Mouse (Mus musculus): ENCODE measurements around the gene Kdm3a. TPM values are rescaled to one million over a fixed set of nuclear protein-coding genes. Genes with fewer than 3 reads are reported as not detected.

The Kdm3a gene
- polyA plus RNA-seq (2011; ENCODE audit: insufficient read length, low read depth, missing spikeins): 40.1 and 44.1 TPM in 2 replicates

- H3K4me3 ChIP-seq (ENCODE audit: insufficient read depth, low read length): peak within 1 kb of the TSS; percentile 67
- no peaks in the 10 kb centered on the region; the same call in 1 of the 2 replicates for H3K4me1 ChIP-seq (ENCODE audit: control insufficient read depth, insufficient read depth, low read length)
- peak within 1 kb of the TSS; percentile 98 for H3K27ac ChIP-seq (ENCODE audit: insufficient read depth, low read length)
- TF ChIP-seq CTCF (IDR thresholded peaks at IDR 0.05; ENCODE audit: borderline replicate concordance, insufficient read depth, low read length) (peak; percentile 8; the same call in 1 of the 2 replicates), POLR2A (IDR thresholded peaks at IDR 0.05; ENCODE audit: low read depth, low read length) (peak; percentile 90)
Observed at GRCm38 (mm10) chr6:71632829-71633662, at the start of gene Kdm3a. Gene Kdm3a, minus strand, starts transcription at chr6:71632990.

GRCm38 (mm10) chr6:71678891-71679290 lies 46.1 kb upstream of the Kdm3a start:
- TF ChIP-seq CTCF (IDR thresholded peaks at IDR 0.05; ENCODE audit: borderline replicate concordance, insufficient read depth, low read length) (no peak), POLR2A (IDR thresholded peaks at IDR 0.05; ENCODE audit: low read depth, low read length) (no peak)
- H3K4me1 ChIP-seq (ENCODE audit: control insufficient read depth, insufficient read depth, low read length): no peaks in the 10 kb centered on the region
- H3K4me3 ChIP-seq (ENCODE audit: insufficient read depth, low read length): no peak overlapping the region
- H3K27ac ChIP-seq (ENCODE audit: insufficient read depth, low read length): no peak overlapping the region

GRCm38 (mm10) chr6:71673166-71673565 lies 40.4 kb upstream of the Kdm3a start:
- Histone ChIP-seq H3K4me1 (ENCODE audit: control insufficient read depth, insufficient read depth, low read length) (no peaks in the 10 kb centered on the region), H3K4me3 (ENCODE audit: insufficient read depth, low read length) (no peak overlapping the region), H3K27ac (ENCODE audit: insufficient read depth, low read length) (no peak overlapping the region)
- TF ChIP-seq POLR2A (IDR thresholded peaks at IDR 0.05; ENCODE audit: low read depth, low read length): no peak
- 0 out of 2 replicates have a peak, but pooled peaks have one; percentile 10 for TF ChIP-seq CTCF (IDR thresholded peaks at IDR 0.05; ENCODE audit: borderline replicate concordance, insufficient read depth, low read length)

- no peak overlapping the region for H3K4me3 ChIP-seq (ENCODE audit: insufficient read depth, low read length)
- H3K27ac ChIP-seq (ENCODE audit: insufficient read depth, low read length): no peak overlapping the region
- TF ChIP-seq CTCF (IDR thresholded peaks at IDR 0.05; ENCODE audit: borderline replicate concordance, insufficient read depth, low read length) (no peak), POLR2A (IDR thresholded peaks at IDR 0.05; ENCODE audit: low read depth, low read length) (no peak)
- H3K4me1 ChIP-seq (ENCODE audit: control insufficient read depth, insufficient read depth, low read length): no peaks in the 10 kb centered on the region
Observed at GRCm38 (mm10) chr6:71664511-71664910, 31.7 kb upstream of the Kdm3a start.

GRCm38 (mm10) chr6:71658290-71658689 lies 25.5 kb upstream of the Kdm3a start:
- TF ChIP-seq POLR2A (IDR thresholded peaks at IDR 0.05; ENCODE audit: low read depth, low read length): no peak
- no peak for TF ChIP-seq CTCF (IDR thresholded peaks at IDR 0.05; ENCODE audit: borderline replicate concordance, insufficient read depth, low read length)
- no peak overlapping the region for H3K27ac ChIP-seq (ENCODE audit: insufficient read depth, low read length)
- H3K4me3 ChIP-seq (ENCODE audit: insufficient read depth, low read length): no peak overlapping the region
- no peaks in the 10 kb centered on the region for H3K4me1 ChIP-seq (ENCODE audit: control insufficient read depth, insufficient read depth, low read length)

GRCm38 (mm10) chr6:71655835-71656234 lies 23.0 kb upstream of the Kdm3a start:
- no peak overlapping the region for H3K4me3 ChIP-seq (ENCODE audit: insufficient read depth, low read length)
- TF ChIP-seq CTCF (IDR thresholded peaks at IDR 0.05; ENCODE audit: borderline replicate concordance, insufficient read depth, low read length) (no peak), POLR2A (IDR thresholded peaks at IDR 0.05; ENCODE audit: low read depth, low read length) (no peak)
- H3K27ac ChIP-seq (ENCODE audit: insufficient read depth, low read length): no peak overlapping the region
- no peaks in the 10 kb centered on the region for H3K4me1 ChIP-seq (ENCODE audit: control insufficient read depth, insufficient read depth, low read length)

GRCm38 (mm10) chr6:71651868-71652267 lies 19.1 kb upstream of the Kdm3a start:
- Histone ChIP-seq H3K4me3 (ENCODE audit: insufficient read depth, low read length) (no peak overlapping the region), H3K4me1 (ENCODE audit: control insufficient read depth, insufficient read depth, low read length) (no peaks in the 10 kb centered on the region), H3K27ac (ENCODE audit: insufficient read depth, low read length) (no peak overlapping the region)
- TF ChIP-seq POLR2A (IDR thresholded peaks at IDR 0.05; ENCODE audit: low read depth, low read length) (no peak), CTCF (IDR thresholded peaks at IDR 0.05; ENCODE audit: borderline replicate concordance, insufficient read depth, low read length) (no peak)

GRCm38 (mm10) chr6:71632486-71632828 lies 333 bp downstream of the Kdm3a start:
- Histone ChIP-seq H3K27ac (ENCODE audit: insufficient read depth, low read length) (peak overlapping the region; percentile 71), H3K4me1 (ENCODE audit: control insufficient read depth, insufficient read depth, low read length) (no peaks in the 10 kb centered on the region; the same call in 1 of the 2 replicates), H3K4me3 (ENCODE audit: insufficient read depth, low read length) (peak overlapping the region; percentile 67)
- TF ChIP-seq POLR2A (IDR thresholded peaks at IDR 0.05; ENCODE audit: low read depth, low read length): no peak
- TF ChIP-seq CTCF (IDR thresholded peaks at IDR 0.05; ENCODE audit: borderline replicate concordance, insufficient read depth, low read length): no peak

- TF ChIP-seq POLR2A (IDR thresholded peaks at IDR 0.05; ENCODE audit: low read depth, low read length): no peak
- TF ChIP-seq CTCF (IDR thresholded peaks at IDR 0.05; ENCODE audit: borderline replicate concordance, insufficient read depth, low read length): no peak
- peak overlapping the region; percentile 67 for H3K4me3 ChIP-seq (ENCODE audit: insufficient read depth, low read length)
- H3K27ac ChIP-seq (ENCODE audit: insufficient read depth, low read length): peak overlapping the region; percentile 71
- H3K4me1 ChIP-seq (ENCODE audit: control insufficient read depth, insufficient read depth, low read length): no peaks in the 10 kb centered on the region; the same call in 1 of the 2 replicates
Observed at GRCm38 (mm10) chr6:71631706-71632461, 906 bp downstream of the Kdm3a start.
